Mouse (Mus musculus) erythroblast, embryonic 14.5 days (primary cell): ENCODE results near the gene Prss56.

ENCODE experiments used
- GATA1 ChIP-seq: IDR thresholded peaks from 2 replicates; pipeline ENCODE4 v1.6.1; 2012; ENCODE audit warnings: low read length, inconsistent platforms, mixed read lengths
- TAL1 ChIP-seq: IDR thresholded peaks from 3 replicates; pipeline ENCODE4 v1.6.1; 2012; ENCODE audit warnings: low read length, inconsistent platforms, mixed read lengths

DNA sequence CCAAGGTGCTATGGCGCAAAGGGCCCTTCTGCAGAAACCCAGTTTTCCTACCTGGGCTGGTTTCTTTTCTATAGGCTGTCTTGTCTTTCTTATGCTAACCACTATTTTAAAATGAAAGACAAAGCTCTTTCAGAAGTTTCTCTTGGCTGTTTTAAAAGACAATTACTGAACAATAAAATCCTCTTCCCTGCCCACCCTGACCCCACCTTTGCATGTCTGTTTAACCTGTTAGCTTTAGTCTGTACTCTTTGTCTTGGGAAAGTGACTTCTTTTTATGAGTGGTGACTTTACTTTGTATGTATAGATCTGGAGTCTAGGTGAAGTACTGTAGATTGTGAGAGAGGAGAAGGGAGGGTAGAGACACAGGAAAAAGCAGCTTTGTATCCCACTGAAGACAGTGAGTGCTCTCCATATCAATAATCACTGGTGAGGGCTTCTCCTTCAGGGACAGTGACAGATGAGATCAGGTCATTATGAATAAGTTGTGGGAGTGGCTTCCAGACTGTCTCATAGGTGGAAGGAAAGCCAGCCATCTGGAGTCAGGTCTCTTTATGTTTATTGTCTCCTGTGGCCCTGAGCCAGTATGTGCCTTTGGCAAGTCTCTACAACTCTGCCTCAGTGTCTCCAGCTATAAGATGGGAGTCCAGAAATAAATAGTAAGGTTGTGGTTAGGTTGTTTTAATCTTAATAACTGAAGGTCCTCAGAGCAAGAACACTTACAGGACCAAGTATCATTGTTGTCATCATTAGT is 43.5 kb downstream of the Prss56 start:
- no peak for TF ChIP-seq TAL1
- no peak for TF ChIP-seq GATA1
